Mouse (Mus musculus) small intestine, adult 2 months (tissue): ENCODE measurements around the gene Rfx4. TPM values are rescaled to one million over a fixed set of nuclear protein-coding genes. Genes with fewer than 3 reads are reported as not detected.

Experiments used
- H3K27ac ChIP-seq: fragments of 200-500 bp; 2 replicates; pipeline ENCODE4 v1.5.1; 2012; ENCODE audit warnings: low read depth, low read length, control low read depth, inconsistent platforms; ENCODE audit not compliant: insufficient read depth
- H3K27me3 ChIP-seq: fragments of 200-500 bp; 2 replicates; pipeline ENCODE4 v1.6.1; 2012; ENCODE audit warnings: mild to moderate bottlenecking, moderate library complexity, low read length, inconsistent platforms; ENCODE audit not compliant: control insufficient read depth, insufficient read depth
- H3K36me3 ChIP-seq: fragments of 200-500 bp; 2 replicates; pipeline ENCODE4 v1.6.1; 2012; ENCODE audit warnings: mild to moderate bottlenecking, low read length, control low read depth, inconsistent platforms; ENCODE audit not compliant: control insufficient read depth, insufficient read depth
- H3K4me1 ChIP-seq: fragments of 200-500 bp; 2 replicates; pipeline ENCODE4 v1.6.1; 2012; ENCODE audit warnings: low read length, inconsistent platforms, mixed read lengths; ENCODE audit not compliant: control insufficient read depth, insufficient read depth, insufficient read length
- H3K4me3 ChIP-seq: fragments of 200-500 bp; 2 replicates; pipeline ENCODE4 v1.5.1; 2012; ENCODE audit warnings: low read depth, mild to moderate bottlenecking, control low read depth, inconsistent platforms, low read length, moderate library complexity
- CTCF ChIP-seq: fragments of 200-500 bp; IDR thresholded peaks from 2 replicates; pipeline ENCODE4 v1.5.1; 2012; ENCODE audit warnings: low read depth, mild to moderate bottlenecking, control low read depth, inconsistent platforms, low read length, moderate library complexity, mixed read lengths; ENCODE audit not compliant: insufficient replicate concordance, insufficient read length; ENCODE audit errors: extremely low read depth
- POLR2A ChIP-seq: fragments of 200-500 bp; IDR thresholded peaks from 2 replicates; pipeline ENCODE4 v1.6.1; 2012; ENCODE audit warnings: low read depth, mild to moderate bottlenecking, control low read depth, inconsistent platforms, low read length, moderate library complexity
- WGBS: fragments of 180-500 bp; shearing (Covaris S2); methylation state at CpG from one replicate; pipeline ENCODE4 v1.1.7; 2018; 5-methylcytosine and 5-hydroxymethylcytosine counted together
- polyA plus RNA-seq: library from polyadenylated mRNA; depleted of rRNA; stranded (reverse); fragments of >200 nt; gene quantifications from 2 replicates; pipeline ENCODE4 v1.2.3, GENCODE M21; 2012

Rfx4 gene
- polyA plus RNA-seq, 1 experiment: not detected

- WGBS: 78% methylated on average over 4 of the region's 4 CpGs
- H3K4me3 ChIP-seq: no peak overlapping the region
- H3K27me3 ChIP-seq: no peaks in the 10 kb centered on the region
- no peak for TF ChIP-seq CTCF
- TF ChIP-seq POLR2A: no peak
- H3K27ac ChIP-seq: no peak overlapping the region
- no peaks in the 10 kb centered on the region for H3K4me1 ChIP-seq
- H3K36me3 ChIP-seq: no peaks in the 10 kb centered on the region
Measured at GRCm38 (mm10) chr10:84773889-84774288, 18.0 kb downstream of the Rfx4 start.

- no peak overlapping the region for H3K4me3 ChIP-seq
- TF ChIP-seq CTCF (no peak), POLR2A (no peak)
- 61% methylated on average over 12 of the region's 12 CpGs for WGBS
- no peak overlapping the region for H3K27ac ChIP-seq
- H3K36me3 ChIP-seq: no peaks in the 10 kb centered on the region
- H3K27me3 ChIP-seq: no peaks in the 10 kb centered on the region
- no peaks in the 10 kb centered on the region for H3K4me1 ChIP-seq
Measured at GRCm38 (mm10) chr10:84774573-84774972, 18.7 kb downstream of the Rfx4 start.

- Histone ChIP-seq H3K4me3 (no peak overlapping the region), H3K36me3 (no peaks in the 10 kb centered on the region), H3K4me1 (no peaks in the 10 kb centered on the region), H3K27me3 (no peaks in the 10 kb centered on the region), H3K27ac (no peak overlapping the region)
- 58% methylated on average over 5 of the region's 5 CpGs for WGBS
- no peak for TF ChIP-seq POLR2A
- TF ChIP-seq CTCF: no peak
Measured at GRCm38 (mm10) chr10:84777109-84777508, 21.2 kb downstream of the Rfx4 start.

- WGBS: 69% methylated on average over 7 of the region's 7 CpGs
Measured at GRCm38 (mm10) chr10:84777974-84778373, 22.1 kb downstream of the Rfx4 start.

GRCm38 (mm10) chr10:84780828-84781227 lies 25.0 kb downstream of the Rfx4 start:
- no peaks in the 10 kb centered on the region for H3K27me3 ChIP-seq
- TF ChIP-seq CTCF (no peak), POLR2A (no peak)
- no peak overlapping the region for H3K4me3 ChIP-seq
- WGBS: 70% methylated on average over 4 of the region's 4 CpGs
- no peak overlapping the region for H3K27ac ChIP-seq
- H3K36me3 ChIP-seq: no peaks in the 10 kb centered on the region
- no peaks in the 10 kb centered on the region for H3K4me1 ChIP-seq

More at GRCm38 (mm10) chr10:84777974-84778373, 22.1 kb downstream of the Rfx4 start:
- no peak overlapping the region for H3K4me3 ChIP-seq
- TF ChIP-seq CTCF: no peak
- TF ChIP-seq POLR2A: no peak
- no peaks in the 10 kb centered on the region for H3K27me3 ChIP-seq
- no peaks in the 10 kb centered on the region for H3K36me3 ChIP-seq
- H3K4me1 ChIP-seq: no peaks in the 10 kb centered on the region
- H3K27ac ChIP-seq: no peak overlapping the region

GRCm38 (mm10) chr10:84785339-84785738 lies 29.5 kb downstream of the Rfx4 start:
- Histone ChIP-seq H3K4me3 (no peak overlapping the region), H3K4me1 (no peaks in the 10 kb centered on the region), H3K27me3 (no peaks in the 10 kb centered on the region), H3K36me3 (no peaks in the 10 kb centered on the region), H3K27ac (no peak overlapping the region)
- no peak for TF ChIP-seq CTCF
- TF ChIP-seq POLR2A: no peak
- WGBS: 40% methylated on average over 4 of the region's 4 CpGs

GRCm38 (mm10) chr10:84790323-84790722 lies 34.5 kb downstream of the Rfx4 start:
- H3K4me3 ChIP-seq: no peak overlapping the region
- H3K4me1 ChIP-seq: no peaks in the 10 kb centered on the region
- H3K36me3 ChIP-seq: no peaks in the 10 kb centered on the region
- TF ChIP-seq CTCF (no peak), POLR2A (no peak)
- WGBS: 64% methylated on average over 8 of the region's 8 CpGs
- H3K27me3 ChIP-seq: no peaks in the 10 kb centered on the region
- H3K27ac ChIP-seq: no peak overlapping the region
